Mouse (Mus musculus) inflammation-experienced regulatory T-cells, adult 6 months (primary cell): Measurements from ENCODE around the gene Ppp1r11. TPM values are rescaled to one million over a fixed set of nuclear protein-coding genes. Genes with fewer than 3 reads are reported as not detected.

ENCODE experiments used
- ATAC-seq: one replicate; pipeline ENCODE4 v1.8.0; 2017
- polyA plus RNA-seq, 3 experiments: library from polyadenylated mRNA; unstranded; fragments of 100-300 nt; shearing (Covaris generic); gene quantifications; one replicate each; pipeline ENCODE4 v1.2.1; 2017

The Ppp1r11 gene
- polyA plus RNA-seq, 3 experiments from 2014 or later: 206 to 226 (median 211) TPM

GRCm38 (mm10) chr17:36915076-36915475, 36.5 kb downstream of the Ppp1r11 start:
- no peak for ATAC-seq

GRCm38 (mm10) chr17:36914108-36914507, 37.4 kb downstream of the Ppp1r11 start:
- ATAC-seq: peak; percentile 52

GRCm38 (mm10) chr17:36912031-36912430, 39.5 kb downstream of the Ppp1r11 start:
- ATAC-seq: no peak

GRCm38 (mm10) chr17:36909802-36910201, 41.7 kb downstream of the Ppp1r11 start:
- ATAC-seq: no peak

- no peak for ATAC-seq
Observed at GRCm38 (mm10) chr17:36908235-36908634, 43.3 kb downstream of the Ppp1r11 start.

- ATAC-seq: no peak
Observed at GRCm38 (mm10) chr17:36903651-36904050, 47.9 kb downstream of the Ppp1r11 start.

GRCm38 (mm10) chr17:36900691-36901090, 50.9 kb downstream of the Ppp1r11 start:
- ATAC-seq: no peak

- ATAC-seq: no peak
Observed at GRCm38 (mm10) chr17:36900001-36900400, 51.5 kb downstream of the Ppp1r11 start.

- ATAC-seq: no peak
Observed at GRCm38 (mm10) chr17:36899376-36899775, 52.2 kb downstream of the Ppp1r11 start.

Other genes with a start within 250 kb of the Ppp1r11 start
- gene H2-M10.5, start 178.8 kb downstream of the Ppp1r11 start, polyA plus RNA-seq: not detected
- gene H2-M10.6, start 139.6 kb downstream of the Ppp1r11 start, polyA plus RNA-seq: not detected
- 10 to 100 TPM; 59.1 to 61.1 (median 60.5) TPM for gene Trim26, start 114.6 kb downstream of the Ppp1r11 start, polyA plus RNA-seq
- gene Trim15, start 84.5 kb downstream of the Ppp1r11 start, polyA plus RNA-seq: under 1 TPM; 0.32 to 0.47 (median 0.33) TPM
- gene Trim10, start 82.2 kb downstream of the Ppp1r11 start, polyA plus RNA-seq: not detected
- not detected for gene Trim40, start 61.6 kb downstream of the Ppp1r11 start, polyA plus RNA-seq
- gene Trim31, start 53.6 kb downstream of the Ppp1r11 start, polyA plus RNA-seq: not detected
- not detected for gene Rnf39, start 8.8 kb downstream of the Ppp1r11 start, polyA plus RNA-seq
- 10 to 100 TPM; 71.2 to 90.2 (median 83.7) TPM for gene Znrd1, start 6.8 kb upstream of the Ppp1r11 start, polyA plus RNA-seq
- gene Znrd1as, start 6.9 kb upstream of the Ppp1r11 start, polyA plus RNA-seq: 1 to 10 TPM; 2.7 to 8.0 (median 8.0) TPM
- gene 2410137M14Rik, start 29.5 kb upstream of the Ppp1r11 start, polyA plus RNA-seq: not detected
- under 1 TPM in 2 of 3 experiments, not detected in 1; 0.16 to 0.39 TPM for gene H2-M5, start 37.8 kb upstream of the Ppp1r11 start, polyA plus RNA-seq
- not detected for gene Zfp57, start 49.4 kb upstream of the Ppp1r11 start, polyA plus RNA-seq
- not detected for gene Mog, start 71.7 kb upstream of the Ppp1r11 start, polyA plus RNA-seq
- 1 to 10 TPM; 4.1 to 8.0 (median 7.4) TPM for gene Gabbr1, start 94.2 kb upstream of the Ppp1r11 start, polyA plus RNA-seq
- gene Olfr90, start 136.8 kb upstream of the Ppp1r11 start, polyA plus RNA-seq: under 1 TPM in 2 of 3 experiments, not detected in 1; 0.16 to 0.20 TPM
- under 1 TPM in 1 of 3 experiments, not detected in 2; 0.15 TPM for gene Olfr91, start 146.5 kb upstream of the Ppp1r11 start, polyA plus RNA-seq
- gene Olfr92, start 168.3 kb upstream of the Ppp1r11 start, polyA plus RNA-seq: not detected
- not detected for gene Olfr93, start 209.8 kb upstream of the Ppp1r11 start, polyA plus RNA-seq
- 1 to 10 TPM in 1 of 3 experiments, under 1 TPM in 1, not detected in 1; 0.62 to 1.6 TPM for gene Ubd, start 242.2 kb upstream of the Ppp1r11 start, polyA plus RNA-seq
- not detected for gene Olfr94, start 249.3 kb upstream of the Ppp1r11 start, polyA plus RNA-seq